In the genomic region with DNA sequence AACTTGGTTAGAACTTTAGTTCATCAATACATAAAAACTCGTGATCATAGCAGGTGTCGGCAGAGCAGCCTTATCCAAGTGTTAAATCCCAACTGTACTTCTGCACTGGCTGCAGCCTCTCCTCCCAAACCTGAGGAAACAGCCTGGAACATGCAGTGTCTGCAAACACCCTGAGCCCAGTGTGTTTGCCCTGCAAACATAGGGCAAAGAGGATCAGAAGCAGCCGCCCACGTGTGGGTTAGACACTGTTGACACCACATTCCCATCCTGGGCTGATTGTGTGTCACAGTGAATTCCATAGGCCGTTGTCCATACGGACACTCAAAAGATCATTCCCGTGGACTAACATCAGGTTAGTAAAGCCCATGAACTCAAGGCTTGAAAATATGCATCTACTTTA, we compare ENCODE assay signal across 28 mouse cellular contexts.
A peak's percentile ranks its signal among the peaks of the same experiment; 100 is the strongest.
DNase-seq lines count a peak whose midpoint lies in the region; ATAC-seq and TF ChIP-seq lines count a peak whose summit lies in the region.
"Had no signal": no experiment of that assay in that cellular context is flagged by ENCODE, and none has a peak within 500 bp of the region (broad histone marks: within the 10 kb centered on the region; RNA-seq: fewer than 3 reads in every experiment).

No protein-coding gene starts in this region.

- no peak overlapping the region for H3K9ac ChIP-seq in stomach, embryonic 15.5 days
- no peak overlapping the region for H3K9ac ChIP-seq in stomach, postnatal 0 days (ENCODE audit: low read length)
- H3K9ac ChIP-seq in liver, embryonic 12.5 days: no peak overlapping the region
- no peak overlapping the region for H3K9ac ChIP-seq in liver, embryonic 15.5 days
- H3K9ac ChIP-seq in forebrain, embryonic 14.5 days (ENCODE audit: low read length): no peak overlapping the region
- H3K9ac ChIP-seq: embryonic facial prominence, embryonic 12.5 days; embryonic facial prominence, embryonic 15.5 days; forebrain, embryonic 15.5 days; heart, embryonic 12.5 days; heart, embryonic 15.5 days; hindbrain, embryonic 13.5 days had no signal

- TF ChIP-seq CTCF in stomach, postnatal 0 days (IDR thresholded peaks at IDR 0.05; ENCODE audit: low read depth): no peak

- no peaks in the 10 kb centered on the region for H3K9me3 ChIP-seq in stomach, embryonic 15.5 days
- H3K9me3 ChIP-seq in stomach, postnatal 0 days (ENCODE audit: control insufficient read depth, low read length): no peaks in the 10 kb centered on the region
- H3K9me3 ChIP-seq in liver, embryonic 12.5 days (replicated peaks): no peaks in the 10 kb centered on the region
- no peaks in the 10 kb centered on the region for H3K9me3 ChIP-seq in liver, embryonic 15.5 days (replicated peaks)
- H3K9me3 ChIP-seq in forebrain, embryonic 14.5 days (replicated peaks; ENCODE audit: control insufficient read depth, low read length): no peaks in the 10 kb centered on the region
- H3K9me3 ChIP-seq: embryonic facial prominence, embryonic 12.5 days; embryonic facial prominence, embryonic 15.5 days; forebrain, embryonic 15.5 days; G1E; heart, embryonic 12.5 days; heart, embryonic 15.5 days; hindbrain, embryonic 10.5 days; hindbrain, embryonic 13.5 days had no signal

- TF ChIP-seq EP300 in stomach, postnatal 0 days (optimal IDR thresholded peaks at IDR 0.05): no peak

- H3K4me1 ChIP-seq in stomach, embryonic 15.5 days: no peaks in the 10 kb centered on the region
- no peaks in the 10 kb centered on the region for H3K4me1 ChIP-seq in stomach, postnatal 0 days (replicated peaks; ENCODE audit: control insufficient read depth, insufficient read depth)
- no peaks in the 10 kb centered on the region for H3K4me1 ChIP-seq in liver, embryonic 12.5 days
- peaks cover 9% of the 10 kb centered on the region; the same call in 1 of the 2 replicates for H3K4me1 ChIP-seq in liver, embryonic 15.5 days (replicated peaks)
- no peaks in the 10 kb centered on the region for H3K4me1 ChIP-seq in forebrain, embryonic 14.5 days (ENCODE audit: control insufficient read depth, insufficient read depth, low read length)
- H3K4me1 ChIP-seq: embryonic facial prominence, embryonic 12.5 days; embryonic facial prominence, embryonic 15.5 days; forebrain, embryonic 15.5 days; heart, embryonic 12.5 days; heart, embryonic 15.5 days; hindbrain, embryonic 10.5 days; hindbrain, embryonic 13.5 days had no signal

- 0 out of 2 replicates have a peak, but pooled peaks have one; percentile 27 for ATAC-seq in stomach, embryonic 15.5 days (ENCODE audit: insufficient read depth, low FRiP score, low read depth)
- no peak for ATAC-seq in stomach, postnatal 0 days (ENCODE audit: low FRiP score, low TSS enrichment)
- peak; percentile 70 for ATAC-seq in liver, embryonic 12.5 days
- ATAC-seq in liver, embryonic 15.5 days (ENCODE audit: insufficient read depth): peak; percentile 90
- no peak for ATAC-seq in forebrain, embryonic 14.5 days
- ATAC-seq: forebrain, embryonic 15.5 days; hindbrain, embryonic 16.5 days; Patski had no signal

- H3K27me3 ChIP-seq in stomach, embryonic 15.5 days (replicated peaks): no peaks in the 10 kb centered on the region
- no peaks in the 10 kb centered on the region for H3K27me3 ChIP-seq in stomach, postnatal 0 days (ENCODE audit: control insufficient read depth, insufficient read depth, low read length)
- H3K27me3 ChIP-seq in liver, embryonic 12.5 days (replicated peaks): no peaks in the 10 kb centered on the region
- H3K27me3 ChIP-seq in liver, embryonic 15.5 days: no peaks in the 10 kb centered on the region
- H3K27me3 ChIP-seq in forebrain, embryonic 14.5 days (replicated peaks; ENCODE audit: control insufficient read depth, insufficient read depth, low read length): no peaks in the 10 kb centered on the region
- H3K27me3 ChIP-seq: CH12.LX; embryonic facial prominence, embryonic 12.5 days; embryonic facial prominence, embryonic 15.5 days; forebrain, embryonic 15.5 days; heart, embryonic 12.5 days; heart, embryonic 15.5 days; hindbrain, embryonic 13.5 days had no signal

- no peak for DNase-seq in stomach, postnatal 0 days (ENCODE audit: low spot score)
- DNase-seq in layer of hippocampus, adult 11-12 months (ENCODE audit: low spot score): no peak
- no peak for DNase-seq in forebrain, embryonic 14.5 days (ENCODE audit: low spot score)
- no peak for DNase-seq in frontal cortex, adult 2 months (ENCODE audit: extremely low spot score in 1 of 2, low spot score in 1 of 2)
- DNase-seq: adrenal gland, postnatal 10 days; adrenal gland, postnatal 36 days; B cell, adult 2 months; cerebellum, adult 2 months; cerebellum, adult 9-11 months; cerebellum, postnatal 25 days; gastrocnemius, postnatal 10 days; heart, adult 18-20 months; heart, postnatal 10 days; heart, postnatal 36 days had no signal

- 64% methylated on average over 7 of the region's 7 CpGs for WGBS in stomach, embryonic 15.5 days
- WGBS in stomach, postnatal 0 days: 61% methylated on average over 7 of the region's 7 CpGs
- 66% methylated on average over 7 of the region's 7 CpGs for WGBS in liver, embryonic 12.5 days (ENCODE audit: insufficient replicate concordance)
- WGBS in liver, embryonic 15.5 days (ENCODE audit: insufficient replicate concordance): 56% methylated on average over 7 of the region's 7 CpGs
- WGBS in forebrain, embryonic 14.5 days: 90% methylated on average over 7 of the region's 7 CpGs

- no peak overlapping the region for H3K4me2 ChIP-seq in stomach, embryonic 15.5 days
- no peak overlapping the region for H3K4me2 ChIP-seq in stomach, postnatal 0 days (replicated peaks; ENCODE audit: low read depth)
- H3K4me2 ChIP-seq in liver, embryonic 12.5 days: no peak overlapping the region
- no peak overlapping the region for H3K4me2 ChIP-seq in liver, embryonic 15.5 days
- no peak overlapping the region for H3K4me2 ChIP-seq in forebrain, embryonic 14.5 days (ENCODE audit: low read length)
- H3K4me2 ChIP-seq: embryonic facial prominence, embryonic 12.5 days; embryonic facial prominence, embryonic 15.5 days; forebrain, embryonic 15.5 days; heart, embryonic 12.5 days; heart, embryonic 15.5 days; hindbrain, embryonic 13.5 days had no signal

- H3K27ac ChIP-seq in stomach, embryonic 15.5 days: no peak overlapping the region
- no peak overlapping the region for H3K27ac ChIP-seq in stomach, postnatal 0 days (replicated peaks)
- no peak overlapping the region for H3K27ac ChIP-seq in liver, embryonic 12.5 days
- H3K27ac ChIP-seq in liver, embryonic 15.5 days (replicated peaks): peak overlapping the region; percentile 45; the same call in 1 of the 2 replicates
- H3K27ac ChIP-seq in forebrain, embryonic 14.5 days (ENCODE audit: low read depth, low read length): no peak overlapping the region
- H3K27ac ChIP-seq: embryonic facial prominence, embryonic 12.5 days; embryonic facial prominence, embryonic 15.5 days; forebrain, embryonic 15.5 days; heart, embryonic 15.5 days; hindbrain, embryonic 10.5 days; hindbrain, embryonic 13.5 days had no signal

- H3K4me3 ChIP-seq in stomach, embryonic 15.5 days (replicated peaks): no peak overlapping the region
- H3K4me3 ChIP-seq in stomach, postnatal 0 days (ENCODE audit: low read depth, low read length): no peak overlapping the region
- no peak overlapping the region for H3K4me3 ChIP-seq in liver, embryonic 12.5 days
- H3K4me3 ChIP-seq in liver, embryonic 15.5 days (replicated peaks): no peak overlapping the region
- no peak overlapping the region for H3K4me3 ChIP-seq in forebrain, embryonic 14.5 days (ENCODE audit: low read depth, low read length)
- H3K4me3 ChIP-seq: embryonic facial prominence, embryonic 12.5 days; embryonic facial prominence, embryonic 15.5 days; forebrain, embryonic 15.5 days; heart, embryonic 12.5 days; heart, embryonic 15.5 days; hindbrain, embryonic 10.5 days; hindbrain, embryonic 13.5 days had no signal

- no peaks in the 10 kb centered on the region for H3K36me3 ChIP-seq in stomach, embryonic 15.5 days
- H3K36me3 ChIP-seq in stomach, postnatal 0 days (ENCODE audit: control insufficient read depth, insufficient read depth, low read length): no peaks in the 10 kb centered on the region
- H3K36me3 ChIP-seq in liver, embryonic 12.5 days: no peaks in the 10 kb centered on the region
- H3K36me3 ChIP-seq in liver, embryonic 15.5 days (replicated peaks): no peaks in the 10 kb centered on the region
- H3K36me3 ChIP-seq in forebrain, embryonic 14.5 days (ENCODE audit: control insufficient read depth, insufficient read depth, low read length): no peaks in the 10 kb centered on the region
- H3K36me3 ChIP-seq: embryonic facial prominence, embryonic 12.5 days; embryonic facial prominence, embryonic 15.5 days; forebrain, embryonic 15.5 days; G1E; heart, embryonic 12.5 days; heart, embryonic 15.5 days; hindbrain, embryonic 10.5 days; hindbrain, embryonic 13.5 days had no signal

Comparison
In these comparisons a context has a peak if more than half of its experiments do, and no peak if none do; other contexts are left out.
1. ATAC-seq: peak in stomach, embryonic 15.5 days (single experiment), liver, embryonic 12.5 days (single experiment) and liver, embryonic 15.5 days (single experiment); none in stomach, postnatal 0 days (single experiment) and forebrain, embryonic 14.5 days (single experiment).